Comparison of ENCODE assay signal across 27 mouse cellular contexts in the genomic region with DNA sequence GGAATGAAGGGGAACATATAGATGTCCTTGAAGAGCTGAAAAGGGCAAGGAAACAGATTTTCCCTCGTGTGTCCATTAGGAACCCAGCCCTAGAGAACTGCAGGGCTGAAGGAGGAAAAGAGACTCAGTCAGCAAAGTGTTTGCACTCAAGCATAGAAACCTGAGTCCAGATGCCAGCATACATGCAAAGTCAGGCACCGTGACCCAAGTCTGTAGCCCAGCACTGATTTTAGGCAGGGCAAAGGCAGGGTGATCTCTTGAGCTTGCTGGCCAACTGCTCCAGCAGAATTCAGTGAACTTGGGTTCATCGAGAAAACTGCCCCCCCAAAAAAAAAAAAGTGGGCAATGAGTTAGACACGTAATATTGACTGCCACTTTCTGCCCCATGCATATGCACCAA. TPM values are rescaled to one million over a fixed set of nuclear protein-coding genes. Genes with fewer than 3 reads are reported as not detected.
"Had no signal": no experiment of that assay in that cellular context is flagged by ENCODE, and none has a peak within 500 bp of the region (broad histone marks: within the 10 kb centered on the region; RNA-seq: fewer than 3 reads in every experiment).

No protein-coding gene starts in this region.

- H3K36me3 ChIP-seq: limb, embryonic 10.5 days; limb, embryonic 13.5 days; liver, embryonic 12.5 days; liver, embryonic 15.5 days; lung, embryonic 15.5 days; neural tube, embryonic 12.5 days; neural tube, embryonic 15.5 days; stomach, embryonic 15.5 days had no signal

- H3K4me2 ChIP-seq: limb, embryonic 13.5 days; liver, embryonic 12.5 days; liver, embryonic 15.5 days; lung, embryonic 15.5 days; midbrain, embryonic 11.5 days; neural tube, embryonic 12.5 days; neural tube, embryonic 15.5 days; stomach, embryonic 15.5 days had no signal

- H3K27me3 ChIP-seq: limb, embryonic 13.5 days; liver, embryonic 12.5 days; liver, embryonic 15.5 days; lung, embryonic 15.5 days; neural tube, embryonic 12.5 days; neural tube, embryonic 15.5 days; stomach, embryonic 15.5 days had no signal

- H3K9me3 ChIP-seq: limb, embryonic 10.5 days; limb, embryonic 13.5 days; liver, embryonic 12.5 days; liver, embryonic 15.5 days; lung, embryonic 15.5 days; neural tube, embryonic 12.5 days; neural tube, embryonic 15.5 days; stomach, embryonic 15.5 days had no signal

- H3K9ac ChIP-seq: limb, embryonic 13.5 days; liver, embryonic 12.5 days; liver, embryonic 15.5 days; lung, embryonic 15.5 days; neural tube, embryonic 12.5 days; neural tube, embryonic 15.5 days; stomach, embryonic 15.5 days had no signal

- ATAC-seq: hindbrain, postnatal 0 days; inflammation-experienced regulatory T-cells, adult 6 months; intestine, embryonic 16.5 days; liver, embryonic 12.5 days had no signal

- H3K4me1 ChIP-seq: limb, embryonic 10.5 days; limb, embryonic 13.5 days; liver, embryonic 12.5 days; liver, embryonic 15.5 days; lung, embryonic 15.5 days; neural tube, embryonic 12.5 days; neural tube, embryonic 15.5 days; stomach, embryonic 15.5 days had no signal

- DNase-seq: layer of hippocampus, adult 9-11 months; liver; lung, adult 18-20 months; lung, postnatal 10 days; lung, postnatal 36 days; midbrain, embryonic 14.5 days; retina, postnatal 1 day; right cerebral cortex, postnatal 25 days; spleen, adult 18-20 months; thymus, adult 18-20 months; thymus, postnatal 36 days had no signal

- H3K4me3 ChIP-seq: layer of hippocampus, adult 2 months; limb, embryonic 10.5 days; limb, embryonic 13.5 days; liver, embryonic 12.5 days; liver, embryonic 15.5 days; lung, embryonic 15.5 days; neural tube, embryonic 12.5 days; neural tube, embryonic 15.5 days; stomach, embryonic 15.5 days had no signal

- H3K27ac ChIP-seq: hindbrain, postnatal 0 days; layer of hippocampus, adult 2 months; limb, embryonic 10.5 days; limb, embryonic 13.5 days; liver, embryonic 12.5 days; liver, embryonic 15.5 days; lung, embryonic 15.5 days; neural tube, embryonic 12.5 days; neural tube, embryonic 15.5 days; stomach, embryonic 15.5 days had no signal

RNA-seq across cellular contexts. Expression of gene Svs1, which starts 5.3 kb away (rescaled TPM):
- polyA plus RNA-seq: hindbrain, postnatal 0 days; inflammation-experienced regulatory T-cells, adult 6 months; intestine, embryonic 16.5 days; large intestine, adult 2 months; limb, embryonic 10.5 days; limb, embryonic 13.5 days; liver, embryonic 12.5 days; liver, embryonic 15.5 days; lung, embryonic 15.5 days; midbrain, embryonic 11.5 days; midbrain, embryonic 14.5 days; midbrain, postnatal 0 days; neural tube, embryonic 12.5 days; neural tube, embryonic 15.5 days; stomach, embryonic 15.5 days; urinary bladder, adult 2 months had no signal

RNA-seq across cellular contexts. Expression of gene Doxl2, which starts 17.2 kb away (rescaled TPM):
- polyA plus RNA-seq: hindbrain, postnatal 0 days; inflammation-experienced regulatory T-cells, adult 6 months; intestine, embryonic 16.5 days; large intestine, adult 2 months; limb, embryonic 10.5 days; limb, embryonic 13.5 days; liver, embryonic 12.5 days; liver, embryonic 15.5 days; lung, embryonic 15.5 days; midbrain, embryonic 11.5 days; midbrain, embryonic 14.5 days; midbrain, postnatal 0 days; neural tube, embryonic 12.5 days; neural tube, embryonic 15.5 days; stomach, embryonic 15.5 days; urinary bladder, adult 2 months had no signal
